Mouse (Mus musculus) lung, postnatal 10 days (tissue): ENCODE measurements around the gene Clasp1.
A peak's percentile ranks its signal among the peaks of the same experiment; 100 is the strongest.

Experiments
- DNase-seq: peaks from one replicate; pipeline ENCODE4 v3.0.0; 2021

The Clasp1 gene

GRCm38 (mm10) chr1:118388757-118389453 is at the start of gene Clasp1:
TSS of gene Clasp1 (plus strand) at chr1:118389058.
- peak; percentile 96 for DNase-seq

- DNase-seq, result peak; percentile 49
Observed at GRCm38 (mm10) chr1:118343649-118344435, 45.0 kb upstream of the Clasp1 start.

GRCm38 (mm10) chr1:118349922-118350321 is 38.9 kb upstream of the Clasp1 start:
- no peak for DNase-seq

- DNase-seq, result peak; percentile 45
Observed at GRCm38 (mm10) chr1:118359071-118359761, 29.6 kb upstream of the Clasp1 start.

- peak; percentile 24 for DNase-seq
Observed at GRCm38 (mm10) chr1:118367970-118368369, 20.9 kb upstream of the Clasp1 start.

- DNase-seq, result no peak
Observed at GRCm38 (mm10) chr1:118368721-118369461, 20.0 kb upstream of the Clasp1 start.

GRCm38 (mm10) chr1:118377784-118378183 is 11.1 kb upstream of the Clasp1 start:
- no peak for DNase-seq

GRCm38 (mm10) chr1:118380105-118380786 is 8.6 kb upstream of the Clasp1 start:
- no peak for DNase-seq

GRCm38 (mm10) chr1:118388127-118388756 is 616 bp upstream of the Clasp1 start:
- peak; percentile 83 for DNase-seq

- peak; percentile 64 for DNase-seq
Observed at GRCm38 (mm10) chr1:118389454-118390265, 802 bp downstream of the Clasp1 start.

GRCm38 (mm10) chr1:118390266-118390660 is 1.4 kb downstream of the Clasp1 start:
- no peak for DNase-seq

GRCm38 (mm10) chr1:118390871-118391387 is 2.1 kb downstream of the Clasp1 start:
- DNase-seq, result no peak

GRCm38 (mm10) chr1:118392246-118392645 is 3.4 kb downstream of the Clasp1 start:
- no peak for DNase-seq

GRCm38 (mm10) chr1:118393916-118394315 is 5.1 kb downstream of the Clasp1 start:
- DNase-seq, result no peak

- no peak for DNase-seq
Observed at GRCm38 (mm10) chr1:118397866-118398265, 9.0 kb downstream of the Clasp1 start.

GRCm38 (mm10) chr1:118398567-118398966 is 9.7 kb downstream of the Clasp1 start:
- peak; percentile 75 for DNase-seq

GRCm38 (mm10) chr1:118399625-118400310 is 10.9 kb downstream of the Clasp1 start:
- DNase-seq, result no peak

- no peak for DNase-seq
Observed at GRCm38 (mm10) chr1:118401991-118402390, 13.1 kb downstream of the Clasp1 start.

GRCm38 (mm10) chr1:118402556-118402955 is 13.7 kb downstream of the Clasp1 start:
- no peak for DNase-seq

GRCm38 (mm10) chr1:118402966-118403365 is 14.1 kb downstream of the Clasp1 start:
- DNase-seq, result no peak
